Mouse (Mus musculus): ENCODE results near the gene Ubtf. TPM values are rescaled to one million over a fixed set of nuclear protein-coding genes. Genes with fewer than 3 reads are reported as not detected.

The Ubtf gene
- total and polyA plus RNA-seq, 3 experiments = 14.9 to 59.4 (median 52.5) TPM

GRCm38 (mm10) chr11:102364570-102365371 is 45.2 kb upstream of the Ubtf start:
- no peaks in the 10 kb centered on the region for H3K79me2 ChIP-seq (replicated peaks; ENCODE audit: control insufficient read depth, insufficient read depth, low read length)
- no peak overlapping the region for H3K9ac ChIP-seq (ENCODE audit: low read depth, low read length)
- DNase-seq = no peak
- TF ChIP-seq CTCF (IDR thresholded peaks at IDR 0.05) (no peak), POLR2A (IDR thresholded peaks at IDR 0.05; ENCODE audit: insufficient read depth, low read depth, low read length) (no peak), EP300 (IDR thresholded peaks at IDR 0.05; ENCODE audit: insufficient read depth, low read depth, low read length) (no peak)
- no peak overlapping the region for H3K4me3 ChIP-seq
- no peak overlapping the region for H3K27ac ChIP-seq
- H3K36me3 ChIP-seq (ENCODE audit: control insufficient read depth, insufficient read depth, low read length) = no peaks in the 10 kb centered on the region
- intact Hi-C loops (cut with DNase I) = no loop called here
- no peaks in the 10 kb centered on the region for H3K4me1 ChIP-seq (ENCODE audit: control insufficient read depth, insufficient read depth, low read length)
- no peaks in the 10 kb centered on the region for H3K27me3 ChIP-seq (ENCODE audit: control insufficient read depth, insufficient read depth, low read length)
- WGBS = 72% methylated on average over 14 of the region's 14 CpGs

- H3K36me3 ChIP-seq (ENCODE audit: control insufficient read depth, insufficient read depth, low read length) = no peaks in the 10 kb centered on the region
- intact Hi-C loops (cut with DNase I) = no loop called here
- 19% methylated on average over 2 of the region's 2 CpGs for WGBS
- TF ChIP-seq POLR2A (IDR thresholded peaks at IDR 0.05; ENCODE audit: insufficient read depth, low read depth, low read length) = no peak
- TF ChIP-seq CTCF (IDR thresholded peaks at IDR 0.05) = no peak
- no peak for TF ChIP-seq EP300 (IDR thresholded peaks at IDR 0.05; ENCODE audit: insufficient read depth, low read depth, low read length)
- no peak overlapping the region for H3K27ac ChIP-seq
- H3K79me2 ChIP-seq (replicated peaks; ENCODE audit: control insufficient read depth, insufficient read depth, low read length) = no peaks in the 10 kb centered on the region
- no peak overlapping the region for H3K9ac ChIP-seq (ENCODE audit: low read depth, low read length)
- no peak overlapping the region for H3K4me3 ChIP-seq
- DNase-seq = no peak
- H3K27me3 ChIP-seq (ENCODE audit: control insufficient read depth, insufficient read depth, low read length) = no peaks in the 10 kb centered on the region
- H3K4me1 ChIP-seq (ENCODE audit: control insufficient read depth, insufficient read depth, low read length) = no peaks in the 10 kb centered on the region
Measured at GRCm38 (mm10) chr11:102363623-102364022, 44.1 kb upstream of the Ubtf start.

- DNase-seq = no peak
- intact Hi-C loops (cut with DNase I) = no loop called here
- Histone ChIP-seq H3K36me3 (ENCODE audit: control insufficient read depth, insufficient read depth, low read length) (no peaks in the 10 kb centered on the region), H3K9ac (ENCODE audit: low read depth, low read length) (no peak overlapping the region), H3K4me3 (no peak overlapping the region), H3K4me1 (ENCODE audit: control insufficient read depth, insufficient read depth, low read length) (no peaks in the 10 kb centered on the region), H3K79me2 (replicated peaks; ENCODE audit: control insufficient read depth, insufficient read depth, low read length) (no peaks in the 10 kb centered on the region), H3K27me3 (ENCODE audit: control insufficient read depth, insufficient read depth, low read length) (no peaks in the 10 kb centered on the region), H3K27ac (no peak overlapping the region)
- TF ChIP-seq POLR2A (IDR thresholded peaks at IDR 0.05; ENCODE audit: insufficient read depth, low read depth, low read length) = no peak
- TF ChIP-seq EP300 (IDR thresholded peaks at IDR 0.05; ENCODE audit: insufficient read depth, low read depth, low read length) = no peak
- no peak for TF ChIP-seq CTCF (IDR thresholded peaks at IDR 0.05)
- 80% methylated on average over 8 of the region's 8 CpGs for WGBS
Measured at GRCm38 (mm10) chr11:102361776-102362495, 42.4 kb upstream of the Ubtf start.

- H3K9ac ChIP-seq (ENCODE audit: low read depth, low read length) = no peak overlapping the region
Measured at GRCm38 (mm10) chr11:102358365-102358764, 38.8 kb upstream of the Ubtf start.

GRCm38 (mm10) chr11:102356636-102357350 is 37.3 kb upstream of the Ubtf start:
- intact Hi-C loops (cut with DNase I) = no loop called here

More at GRCm38 (mm10) chr11:102358365-102358764, 38.8 kb upstream of the Ubtf start:
- Histone ChIP-seq H3K4me3 (no peak overlapping the region), H3K36me3 (ENCODE audit: control insufficient read depth, insufficient read depth, low read length) (no peaks in the 10 kb centered on the region), H3K27me3 (ENCODE audit: control insufficient read depth, insufficient read depth, low read length) (no peaks in the 10 kb centered on the region), H3K4me1 (ENCODE audit: control insufficient read depth, insufficient read depth, low read length) (no peaks in the 10 kb centered on the region), H3K27ac (no peak overlapping the region), H3K79me2 (replicated peaks; ENCODE audit: control insufficient read depth, insufficient read depth, low read length) (no peaks in the 10 kb centered on the region)
- no peak for TF ChIP-seq CTCF (IDR thresholded peaks at IDR 0.05)
- TF ChIP-seq POLR2A (IDR thresholded peaks at IDR 0.05; ENCODE audit: insufficient read depth, low read depth, low read length) = no peak
- no peak for TF ChIP-seq EP300 (IDR thresholded peaks at IDR 0.05; ENCODE audit: insufficient read depth, low read depth, low read length)
- intact Hi-C loops (cut with DNase I) = no loop called here
- no peak for DNase-seq
- WGBS = 69% methylated on average over 10 of the region's 10 CpGs

More at GRCm38 (mm10) chr11:102356636-102357350, 37.3 kb upstream of the Ubtf start:
- Histone ChIP-seq H3K4me3 (no peak overlapping the region), H3K4me1 (ENCODE audit: control insufficient read depth, insufficient read depth, low read length) (no peaks in the 10 kb centered on the region), H3K9ac (ENCODE audit: low read depth, low read length) (no peak overlapping the region), H3K27me3 (ENCODE audit: control insufficient read depth, insufficient read depth, low read length) (no peaks in the 10 kb centered on the region), H3K79me2 (replicated peaks; ENCODE audit: control insufficient read depth, insufficient read depth, low read length) (no peaks in the 10 kb centered on the region), H3K27ac (no peak overlapping the region), H3K36me3 (ENCODE audit: control insufficient read depth, insufficient read depth, low read length) (no peaks in the 10 kb centered on the region)
- WGBS = 57% methylated on average over 31 of the region's 31 CpGs
- TF ChIP-seq POLR2A (IDR thresholded peaks at IDR 0.05; ENCODE audit: insufficient read depth, low read depth, low read length) = no peak
- no peak for TF ChIP-seq EP300 (IDR thresholded peaks at IDR 0.05; ENCODE audit: insufficient read depth, low read depth, low read length)
- no peak for TF ChIP-seq CTCF (IDR thresholded peaks at IDR 0.05)
- DNase-seq = no peak
